Mouse (Mus musculus): ENCODE data around the gene Zfp341. TPM values are rescaled to one million over a fixed set of nuclear protein-coding genes. Genes with fewer than 3 reads are reported as not detected.

The Zfp341 gene
- polyA plus RNA-seq, 1 experiment from 2014 or later, result 2.1 TPM

DNA sequence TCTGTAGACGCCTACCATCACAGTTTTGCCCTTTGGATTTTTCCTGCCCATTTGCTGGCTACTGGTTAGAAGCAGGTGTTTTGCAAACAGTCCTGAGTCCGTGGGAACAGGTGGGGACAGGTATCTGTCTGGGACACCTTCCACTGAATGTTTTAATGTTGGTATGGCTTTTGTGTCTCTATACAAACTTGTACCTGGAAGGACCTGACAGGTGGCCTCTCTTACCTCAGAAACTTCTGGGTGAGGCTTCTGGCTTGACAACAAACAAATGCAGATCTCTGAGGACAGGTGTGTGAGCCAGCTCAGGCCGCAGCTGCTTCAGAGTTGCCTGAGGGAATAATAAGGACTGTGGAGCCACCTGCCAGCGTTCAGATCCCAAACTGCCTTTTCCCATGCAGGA, 26.0 kb downstream of the Zfp341 start:
- 95% methylated on average over 4 of the region's 4 CpGs for WGBS
- Histone ChIP-seq H3K9me3 (peaks cover 7% of the 10 kb centered on the region), H3K4me2 (replicated peaks) (no peak overlapping the region), H3K27me3 (no peaks in the 10 kb centered on the region), H3K36me3 (peaks cover 84% of the 10 kb centered on the region), H3K27ac (no peak overlapping the region), H3K4me3 (replicated peaks) (no peak overlapping the region), H3K9ac (replicated peaks) (no peak overlapping the region), H3K4me1 (replicated peaks) (no peaks in the 10 kb centered on the region)
- ATAC-seq, result no peak

DNA sequence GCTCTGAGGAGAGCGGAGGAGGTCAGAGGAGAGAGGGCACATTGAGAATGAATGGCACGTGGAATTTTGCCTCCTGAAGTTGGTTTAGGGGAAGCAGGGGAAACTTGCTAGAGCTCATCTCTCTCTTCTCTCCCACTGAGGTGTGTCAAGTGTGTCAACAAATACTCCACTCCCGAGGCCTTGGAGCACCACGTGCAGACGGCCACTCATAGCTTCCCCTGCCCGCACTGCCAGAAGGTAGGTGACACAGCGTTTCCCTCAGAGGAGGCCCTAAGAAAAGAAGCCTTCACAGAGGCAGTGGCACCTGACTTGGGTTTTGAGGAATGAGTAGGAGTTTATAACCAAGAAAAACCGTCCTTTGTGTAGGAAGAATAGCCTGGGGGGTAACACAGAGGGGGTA, 28.1 kb downstream of the Zfp341 start:
- peaks cover 83% of the 10 kb centered on the region for H3K36me3 ChIP-seq
- WGBS, result 85% methylated on average over 8 of the region's 8 CpGs
- no peak overlapping the region for H3K4me2 ChIP-seq (replicated peaks)
- peaks cover 7% of the 10 kb centered on the region for H3K9me3 ChIP-seq
- H3K4me3 ChIP-seq (replicated peaks), result no peak overlapping the region
- no peak overlapping the region for H3K9ac ChIP-seq (replicated peaks)
- H3K27me3 ChIP-seq, result no peaks in the 10 kb centered on the region
- ATAC-seq, result no peak
- no peak overlapping the region for H3K27ac ChIP-seq
- no peaks in the 10 kb centered on the region for H3K4me1 ChIP-seq (replicated peaks)

DNA sequence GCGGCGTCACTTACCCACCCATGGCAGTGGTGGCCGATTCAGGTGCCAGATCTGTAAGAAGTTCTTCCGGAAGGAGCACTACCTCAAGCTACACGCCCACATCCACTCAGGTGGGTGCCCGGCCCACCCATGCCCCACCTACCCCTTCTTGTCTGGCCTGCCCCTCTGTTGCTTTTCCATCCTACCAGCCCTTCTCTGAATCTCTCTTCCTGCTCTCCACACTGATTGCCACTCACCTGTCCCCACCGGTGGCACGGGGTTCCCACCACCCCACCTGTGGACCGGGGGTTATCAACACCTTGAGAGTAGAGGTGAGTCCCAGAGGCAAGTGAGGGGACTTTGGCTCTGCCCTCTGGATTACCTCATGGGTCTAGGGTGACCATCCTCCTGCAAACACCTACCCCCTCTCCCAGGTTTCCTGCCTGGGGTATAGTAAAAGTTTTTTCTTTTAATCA, 28.9 kb downstream of the Zfp341 start:
- Histone ChIP-seq H3K9me3 (peaks cover 7% of the 10 kb centered on the region), H3K4me1 (replicated peaks) (no peaks in the 10 kb centered on the region), H3K36me3 (peaks cover 81% of the 10 kb centered on the region), H3K27me3 (no peaks in the 10 kb centered on the region), H3K4me2 (replicated peaks) (no peak overlapping the region), H3K4me3 (replicated peaks) (no peak overlapping the region), H3K27ac (no peak overlapping the region), H3K9ac (replicated peaks) (no peak overlapping the region)
- ATAC-seq, result no peak
- 98% methylated on average over 9 of the region's 9 CpGs for WGBS

DNA sequence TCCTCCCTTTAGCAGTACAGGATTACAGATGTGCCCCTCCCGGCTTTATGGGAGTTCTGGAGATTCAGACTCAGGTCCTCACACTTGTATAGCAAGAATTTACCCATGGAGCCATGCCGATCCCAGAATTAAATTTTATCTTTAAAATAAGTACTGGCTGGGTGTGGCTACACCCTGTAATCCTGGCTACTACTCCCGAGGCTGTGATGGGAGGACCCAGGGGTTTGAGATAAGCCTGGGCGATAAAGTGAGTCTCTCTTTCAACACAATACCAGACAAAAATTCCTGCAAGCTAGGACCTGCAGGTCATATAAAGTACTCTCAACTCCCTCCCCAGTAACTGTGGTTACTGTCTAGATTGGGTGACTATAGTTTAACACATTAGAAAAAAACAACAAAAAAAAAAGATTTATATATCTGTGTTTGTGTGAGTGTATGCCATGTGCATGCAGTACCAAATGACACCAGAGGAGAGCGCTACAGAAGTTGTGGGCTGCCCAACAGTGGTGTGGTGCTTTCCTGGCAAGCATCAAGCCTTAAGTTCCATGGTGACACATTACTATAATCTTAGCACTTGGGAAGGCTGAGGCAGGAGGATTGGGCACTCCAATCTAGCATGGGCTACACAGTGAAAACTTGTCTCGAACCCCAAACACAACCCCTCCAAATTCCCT, 29.8 kb downstream of the Zfp341 start:
- peaks cover 73% of the 10 kb centered on the region for H3K36me3 ChIP-seq
- no peak for ATAC-seq
- no peaks in the 10 kb centered on the region for H3K4me1 ChIP-seq (replicated peaks)
- H3K27ac ChIP-seq, result no peak overlapping the region
- no peak overlapping the region for H3K4me2 ChIP-seq (replicated peaks)
- no peak overlapping the region for H3K4me3 ChIP-seq (replicated peaks)
- no peaks in the 10 kb centered on the region for H3K27me3 ChIP-seq
- peaks cover 7% of the 10 kb centered on the region for H3K9me3 ChIP-seq
- no peak overlapping the region for H3K9ac ChIP-seq (replicated peaks)
- 91% methylated on average over 6 of the region's 6 CpGs for WGBS

DNA sequence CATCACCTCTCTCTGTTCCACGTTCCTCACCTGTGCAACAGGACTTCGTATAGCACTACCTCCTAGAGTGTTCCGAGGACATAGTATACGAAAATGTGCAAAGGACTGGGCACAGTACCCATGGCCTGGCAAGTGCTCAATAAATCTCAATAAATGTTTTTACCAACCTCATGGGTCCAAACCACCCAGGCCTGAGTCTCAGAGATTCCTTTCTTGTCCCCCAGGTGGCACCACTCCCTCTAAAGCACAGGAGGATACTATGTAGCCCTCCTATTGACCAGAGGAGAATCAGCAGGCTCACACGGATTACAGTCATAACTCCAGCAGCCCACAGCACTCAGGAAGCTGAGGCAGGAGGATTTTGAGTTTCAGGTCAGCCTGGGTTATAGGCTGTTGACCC, 33.5 kb downstream of the Zfp341 start:
- no peak overlapping the region for H3K4me3 ChIP-seq (replicated peaks)
- H3K4me1 ChIP-seq (replicated peaks), result 0 out of 2 replicates have a peak, but pooled peaks cover 3% of the 10 kb centered on the region
- WGBS, result 82% methylated on average over 5 of the region's 5 CpGs
- no peak overlapping the region for H3K9ac ChIP-seq (replicated peaks)
- no peak overlapping the region for H3K4me2 ChIP-seq (replicated peaks)
- H3K27me3 ChIP-seq, result no peaks in the 10 kb centered on the region
- H3K36me3 ChIP-seq, result peaks cover 47% of the 10 kb centered on the region
- H3K27ac ChIP-seq, result no peak overlapping the region
- no peak for ATAC-seq
- H3K9me3 ChIP-seq, result no peaks in the 10 kb centered on the region

DNA sequence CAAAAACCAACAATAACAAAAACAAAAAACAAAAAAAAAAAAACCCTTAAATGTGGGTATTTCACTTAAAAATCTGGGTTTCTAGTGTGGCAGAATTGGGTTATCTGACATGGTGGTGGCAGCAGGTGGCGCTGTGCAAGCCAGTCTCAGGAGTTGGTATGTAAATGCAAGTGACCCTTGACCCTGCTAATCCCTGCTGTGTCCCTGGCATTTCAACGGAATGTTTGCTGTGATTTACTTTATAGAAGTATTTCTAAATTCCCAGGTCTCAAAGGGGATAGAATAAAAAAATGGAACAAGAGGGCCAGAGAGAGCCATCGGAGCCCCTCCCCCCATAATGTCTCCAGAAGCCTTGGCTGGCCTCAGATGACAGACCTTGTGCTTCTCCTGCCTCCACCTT, 35.0 kb downstream of the Zfp341 start:
- Histone ChIP-seq H3K9ac (replicated peaks) (no peak overlapping the region), H3K36me3 (peaks cover 33% of the 10 kb centered on the region), H3K4me1 (replicated peaks) (0 out of 2 replicates have a peak, but pooled peaks cover 3% of the 10 kb centered on the region), H3K27me3 (no peaks in the 10 kb centered on the region), H3K9me3 (no peaks in the 10 kb centered on the region), H3K4me3 (replicated peaks) (no peak overlapping the region), H3K4me2 (replicated peaks) (no peak overlapping the region), H3K27ac (no peak overlapping the region)
- ATAC-seq, result no peak
- WGBS, result 18% methylated on average over 3 of the region's 3 CpGs

DNA sequence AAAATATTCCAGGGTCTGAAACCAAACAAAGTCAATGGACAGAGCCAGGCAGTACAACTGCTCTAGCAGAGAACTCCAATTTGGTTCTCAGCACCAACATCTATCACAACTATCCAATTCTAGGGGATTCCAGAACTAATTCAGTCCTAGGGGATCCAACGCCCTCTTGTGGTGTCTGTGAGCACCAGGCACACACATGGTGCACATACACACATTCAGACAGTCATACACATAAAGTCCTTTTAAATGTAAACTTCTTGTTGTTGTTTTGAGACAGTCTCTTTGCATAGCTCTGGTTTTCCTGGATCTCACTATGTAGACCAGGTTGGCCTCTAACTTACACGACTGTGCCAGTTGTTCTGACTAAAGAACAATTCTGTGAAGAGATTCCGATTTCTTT, 37.3 kb downstream of the Zfp341 start:
- Histone ChIP-seq H3K9ac (replicated peaks) (no peak overlapping the region), H3K4me3 (replicated peaks) (no peak overlapping the region), H3K4me1 (replicated peaks) (0 out of 2 replicates have a peak, but pooled peaks cover 3% of the 10 kb centered on the region), H3K9me3 (no peaks in the 10 kb centered on the region), H3K4me2 (replicated peaks) (no peak overlapping the region), H3K27ac (no peak overlapping the region), H3K27me3 (no peaks in the 10 kb centered on the region), H3K36me3 (peaks cover 12% of the 10 kb centered on the region)
- no peak for ATAC-seq
- 75% methylated on average over 3 of the region's 3 CpGs for WGBS

DNA sequence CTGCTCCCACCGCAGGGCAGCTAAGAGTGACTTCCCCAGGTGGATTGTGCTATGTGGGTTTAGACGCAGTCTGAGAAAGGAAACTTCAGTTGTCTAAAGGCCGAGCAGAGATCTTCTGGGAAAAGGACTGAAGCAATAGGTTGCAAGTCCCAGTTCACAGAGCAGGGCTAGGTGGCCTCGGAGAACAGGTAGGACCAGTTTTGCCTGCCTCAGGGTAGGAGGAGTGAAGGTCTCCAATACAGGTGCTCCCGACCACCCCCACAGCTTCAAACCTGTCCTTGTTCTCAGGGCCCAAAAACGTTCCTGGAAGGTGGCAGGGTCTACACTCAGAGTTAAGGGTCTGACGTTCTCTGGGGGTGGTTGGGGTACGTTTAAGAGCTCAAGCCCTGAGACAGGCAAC, 38.3 kb downstream of the Zfp341 start, which contains the start of gene Chmp4b:
Chmp4b (plus strand) TSS at position 343 of the 400 bp plus-strand sequence.
- Histone ChIP-seq H3K36me3 (peaks cover 2% of the 10 kb centered on the region; the same call in 1 of the 2 replicates), H3K4me2 (replicated peaks) (no peak within 1 kb of the TSS), H3K27ac (no peak within 1 kb of the TSS), H3K4me3 (replicated peaks) (no peak within 1 kb of the TSS), H3K4me1 (replicated peaks) (peaks cover 6% of the 10 kb centered on the region; the same call in 1 of the 2 replicates), H3K9me3 (no peaks in the 10 kb centered on the region), H3K27me3 (no peaks in the 10 kb centered on the region), H3K9ac (replicated peaks) (no peak within 1 kb of the TSS)
- WGBS, result 60% methylated on average over 8 of the region's 8 CpGs
- no peak for ATAC-seq

DNA sequence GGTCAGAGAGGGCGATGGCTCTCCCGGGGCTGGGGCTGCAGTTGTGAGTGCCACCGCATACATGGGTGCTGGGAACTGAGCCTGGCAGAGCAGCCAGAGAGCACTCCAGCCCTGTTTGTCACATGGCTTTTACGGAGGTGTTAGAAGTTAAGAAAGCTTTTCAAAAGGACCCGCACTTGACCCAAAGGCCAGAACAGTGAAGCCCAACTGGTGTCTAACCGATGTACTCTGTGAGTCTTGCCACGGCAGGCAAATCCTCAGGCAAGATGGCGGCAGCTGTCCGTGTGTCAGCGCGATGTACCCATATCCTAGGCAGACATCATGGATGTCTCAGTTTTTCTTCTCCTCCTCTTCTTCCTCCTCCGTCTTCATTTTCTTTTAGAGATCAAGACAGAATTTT, 41.9 kb downstream of the Zfp341 start:
- Histone ChIP-seq H3K27ac (no peak overlapping the region), H3K4me1 (replicated peaks) (peaks cover 26% of the 10 kb centered on the region), H3K4me2 (replicated peaks) (no peak overlapping the region), H3K9me3 (no peaks in the 10 kb centered on the region), H3K27me3 (no peaks in the 10 kb centered on the region), H3K9ac (replicated peaks) (no peak overlapping the region), H3K4me3 (replicated peaks) (no peak overlapping the region), H3K36me3 (no peaks in the 10 kb centered on the region)
- no peak for ATAC-seq
- whole genome bisulfite sequencing, result 94% methylated on average over 12 of the region's 12 CpGs

DNA sequence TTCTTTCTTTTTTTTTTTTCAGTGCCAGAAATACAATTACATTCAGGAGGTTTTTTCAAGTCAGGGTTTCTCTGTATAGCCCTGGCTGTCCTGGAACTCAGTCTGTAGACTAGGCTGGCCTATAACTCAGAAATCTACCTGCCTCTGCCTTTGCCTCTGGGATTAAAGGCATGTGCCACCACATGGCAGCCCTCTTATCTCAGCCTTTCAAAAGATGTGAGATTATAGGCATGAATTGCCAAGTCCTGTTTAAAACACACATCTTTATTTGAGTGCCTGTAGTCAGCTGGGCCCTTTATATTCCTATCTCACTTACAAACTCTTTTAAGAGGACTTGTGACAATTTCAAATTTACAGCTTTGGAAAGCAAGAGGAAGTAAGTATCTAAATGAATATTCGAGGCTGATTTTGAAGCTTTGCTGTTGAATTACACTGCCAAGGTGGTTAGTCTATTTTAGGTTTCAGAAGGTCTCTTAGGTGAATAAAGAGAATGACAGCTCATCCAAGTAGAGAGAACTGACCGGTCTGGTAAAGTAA, 42.8 kb downstream of the Zfp341 start:
- Histone ChIP-seq H3K4me2 (replicated peaks) (peak overlapping the region; percentile 46), H3K9me3 (no peaks in the 10 kb centered on the region), H3K27ac (no peak overlapping the region), H3K27me3 (no peaks in the 10 kb centered on the region), H3K4me3 (replicated peaks) (peak overlapping the region; percentile 95; the same call in 1 of the 2 replicates), H3K9ac (replicated peaks) (peak overlapping the region; percentile 97; the same call in 1 of the 2 replicates), H3K4me1 (replicated peaks) (peaks cover 30% of the 10 kb centered on the region), H3K36me3 (peaks cover 6% of the 10 kb centered on the region)
- WGBS, result 90% methylated on average over 2 of the region's 2 CpGs
- no peak for ATAC-seq

DNA sequence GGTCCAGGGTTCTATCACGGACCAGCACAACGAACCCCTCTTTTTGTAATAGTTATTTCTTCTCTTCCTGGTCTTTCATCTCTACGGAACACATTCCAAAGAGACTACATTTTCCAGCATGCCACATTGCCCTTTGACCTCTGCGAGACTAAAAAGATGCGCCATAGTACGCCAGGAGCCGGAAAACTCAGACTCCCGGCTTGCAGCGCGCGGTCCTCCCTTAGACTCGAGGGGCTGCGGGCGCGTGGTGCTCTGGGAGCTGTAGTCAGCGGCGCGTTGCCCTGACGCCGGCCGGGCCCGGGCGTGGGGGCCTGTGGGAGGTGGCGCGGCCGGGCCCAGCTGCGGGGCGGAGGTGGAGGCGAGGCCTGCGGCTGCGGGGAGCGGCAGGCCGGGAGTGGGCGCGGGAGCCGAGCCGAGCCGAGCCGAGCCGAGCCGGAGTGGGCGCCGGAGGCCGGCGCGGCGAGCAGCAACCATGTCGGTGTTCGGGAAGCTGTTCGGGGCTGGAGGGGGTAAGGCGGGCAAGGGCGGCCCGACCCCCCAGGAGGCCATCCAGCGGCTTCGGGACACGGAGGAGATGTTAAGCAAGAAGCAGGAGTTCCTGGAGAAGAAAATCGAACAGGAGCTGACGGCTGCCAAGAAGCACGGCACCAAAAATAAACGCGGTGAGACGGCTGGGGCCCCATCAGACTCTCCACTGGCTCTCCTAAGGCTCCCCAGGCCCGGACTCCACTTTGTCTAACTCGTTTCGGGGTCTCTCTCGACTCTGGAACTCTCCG, 43.8 kb downstream of the Zfp341 start:
- peak; percentile 100 for ATAC-seq
- H3K4me2 ChIP-seq (replicated peaks), result peak overlapping the region; percentile 99
- H3K9me3 ChIP-seq, result no peaks in the 10 kb centered on the region
- H3K27me3 ChIP-seq, result no peaks in the 10 kb centered on the region
- WGBS, result under 1% methylated on average over 67 of the region's 67 CpGs
- H3K4me1 ChIP-seq (replicated peaks), result peaks cover 30% of the 10 kb centered on the region
- peak overlapping the region; percentile 95 for H3K4me3 ChIP-seq (replicated peaks)
- H3K9ac ChIP-seq (replicated peaks), result peak overlapping the region; percentile 97
- H3K36me3 ChIP-seq, result peaks cover 8% of the 10 kb centered on the region
- H3K27ac ChIP-seq, result peak overlapping the region; percentile 76

All from midbrain, embryonic 13.5 days (tissue).